16 mouse cellular contexts compared by ENCODE assay signal in the genomic region with DNA sequence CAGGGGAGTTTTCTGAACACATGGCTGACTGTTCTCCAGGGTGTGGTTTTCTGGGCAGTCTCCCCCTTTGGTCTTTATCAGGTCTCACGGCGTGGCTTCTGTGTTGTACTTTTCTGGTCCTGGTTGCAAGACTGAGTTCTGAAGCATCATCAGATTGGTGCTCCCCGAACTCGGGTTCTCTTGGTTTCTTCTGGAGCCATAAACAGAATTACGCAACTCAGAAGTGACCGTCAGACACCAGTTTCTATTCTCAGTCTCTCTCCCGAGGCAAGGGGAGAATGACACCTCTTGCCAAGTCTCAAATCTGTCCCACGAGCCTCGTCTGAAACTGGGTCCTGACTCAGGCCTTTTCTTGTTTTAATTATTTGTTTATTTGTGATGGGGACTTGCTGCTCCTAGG.
DNase-seq lines count a peak whose midpoint lies in the region; ATAC-seq and TF ChIP-seq lines count a peak whose summit lies in the region.
"Had no signal": no experiment of that assay in that cellular context is flagged by ENCODE, and none has a peak within 500 bp of the region (broad histone marks: within the 10 kb centered on the region; RNA-seq: fewer than 3 reads in every experiment).

No protein-coding gene starts in this region.

- H3K27ac ChIP-seq in heart, adult 2 months, result peak overlapping the region; percentile 60
- H3K27ac ChIP-seq in heart, embryonic 11.5 days (ENCODE audit: low read depth, low read length), result no peak overlapping the region
- H3K27ac ChIP-seq in lung, postnatal 0 days (ENCODE audit: low read length), result no peak overlapping the region
- H3K27ac ChIP-seq: hindbrain, embryonic 14.5 days; liver, embryonic 14.5 days; macrophage; midbrain, embryonic 15.5 days had no signal

- TF ChIP-seq POLR2A in heart, adult 2 months (IDR thresholded peaks at IDR 0.05; ENCODE audit: insufficient read depth, low read depth, low read length), result no peak
- no peak for TF ChIP-seq POLR2A in lung, adult 2 months (IDR thresholded peaks at IDR 0.05; ENCODE audit: borderline replicate concordance, extremely low read depth, low read depth, low read length)

- H3K79me2 ChIP-seq in heart, adult 2 months (replicated peaks; ENCODE audit: control insufficient read depth, insufficient read depth, low read length), result no peaks in the 10 kb centered on the region

- H3K4me3 ChIP-seq in heart, adult 2 months, result no peak overlapping the region
- H3K4me3 ChIP-seq in heart, embryonic 11.5 days (ENCODE audit: low read depth, low read length), result no peak overlapping the region
- no peak overlapping the region for H3K4me3 ChIP-seq in lung, postnatal 0 days (ENCODE audit: low read depth, low read length)
- no peak overlapping the region for H3K4me3 ChIP-seq in lung, adult 2 months (replicated peaks; ENCODE audit: extremely low read depth, low read depth, low read length)
- H3K4me3 ChIP-seq: midbrain, embryonic 15.5 days had no signal

- H3K27me3 ChIP-seq in heart, adult 2 months (ENCODE audit: control insufficient read depth, insufficient read depth, low read length), result no peaks in the 10 kb centered on the region
- no peaks in the 10 kb centered on the region for H3K27me3 ChIP-seq in heart, embryonic 11.5 days (ENCODE audit: control insufficient read depth, insufficient read depth, low read length)
- no peaks in the 10 kb centered on the region for H3K27me3 ChIP-seq in lung, postnatal 0 days (replicated peaks; ENCODE audit: insufficient read depth, low read length)
- H3K27me3 ChIP-seq: midbrain, embryonic 15.5 days had no signal

- no peak for ATAC-seq in heart, embryonic 11.5 days (replicated peaks; ENCODE audit: insufficient number of reproducible peaks, low FRiP score, low TSS enrichment)
- ATAC-seq in lung, postnatal 0 days, result 0 out of 2 replicates have a peak, but pooled peaks have one; percentile 21
- no peak for ATAC-seq in activated CD4-positive, CD25-positive, alpha-beta regulatory T cell, adult 4 months
- ATAC-seq: intestine, embryonic 16.5 days; midbrain, embryonic 15.5 days had no signal

- no peak for TF ChIP-seq CTCF in heart, adult 2 months (IDR thresholded peaks at IDR 0.05)
- no peak for TF ChIP-seq CTCF in lung, postnatal 0 days (IDR thresholded peaks at IDR 0.05)
- no peak for TF ChIP-seq CTCF in lung, adult 2 months (IDR thresholded peaks at IDR 0.05; ENCODE audit: insufficient read depth, low read length)

- H3K9me3 ChIP-seq in heart, embryonic 11.5 days (replicated peaks; ENCODE audit: control insufficient read depth, low read length), result no peaks in the 10 kb centered on the region
- no peaks in the 10 kb centered on the region for H3K9me3 ChIP-seq in lung, postnatal 0 days (ENCODE audit: low read length)
- H3K9me3 ChIP-seq: midbrain, embryonic 15.5 days had no signal

- 44% methylated on average over 9 of the region's 9 CpGs for WGBS in heart, adult 2 months
- WGBS in heart, embryonic 11.5 days (ENCODE audit: insufficient replicate concordance), result 57% methylated on average over 9 of the region's 9 CpGs
- WGBS in lung, postnatal 0 days, result 41% methylated on average over 9 of the region's 9 CpGs
- WGBS in lung, adult 2 months, result 48% methylated on average over 9 of the region's 9 CpGs

- DNase-seq in adrenal gland, postnatal 10 days, result peak; percentile 22
- no peak for DNase-seq in adrenal gland, adult (ENCODE audit: inconsistent age in 2 of 2, low spot score in 1 of 2)
- DNase-seq in heart, adult 2 months, result peak; percentile 39 to 55
- peak; percentile 56 for DNase-seq in lung, postnatal 0 days (ENCODE audit: low spot score)
- DNase-seq in lung, adult 2 months, result no peak
- no peak for DNase-seq in frontal cortex, postnatal 14 days (ENCODE audit: low spot score in 2 of 2)
- DNase-seq: cerebellum, adult 11-12 months; cerebellum, postnatal 36 days; thymus, postnatal 25 days had no signal

- H3K36me3 ChIP-seq in heart, adult 2 months (ENCODE audit: control insufficient read depth, insufficient read depth, low read length), result no peaks in the 10 kb centered on the region
- no peaks in the 10 kb centered on the region for H3K36me3 ChIP-seq in heart, embryonic 11.5 days (ENCODE audit: control insufficient read depth, insufficient read depth, low read length)
- no peaks in the 10 kb centered on the region for H3K36me3 ChIP-seq in lung, postnatal 0 days (ENCODE audit: insufficient read depth, low read length)
- H3K36me3 ChIP-seq: midbrain, embryonic 15.5 days had no signal

- no peak overlapping the region for H3K4me2 ChIP-seq in heart, embryonic 11.5 days
- H3K4me2 ChIP-seq in lung, postnatal 0 days (replicated peaks; ENCODE audit: low read depth, low read length), result no peak overlapping the region
- H3K4me2 ChIP-seq: hindbrain, embryonic 14.5 days; midbrain, embryonic 15.5 days had no signal

- intact Hi-C loops in heart, adult 2 months (cut with DNase I), result no loop called here

- peaks cover 1% of the 10 kb centered on the region; the same call in 1 of the 2 replicates for H3K4me1 ChIP-seq in heart, adult 2 months (ENCODE audit: control insufficient read depth, insufficient read depth, low read length)
- no peaks in the 10 kb centered on the region for H3K4me1 ChIP-seq in heart, embryonic 11.5 days (ENCODE audit: control insufficient read depth, insufficient read depth, low read length)
- H3K4me1 ChIP-seq in lung, postnatal 0 days (ENCODE audit: insufficient read depth, low read depth, low read length), result no peaks in the 10 kb centered on the region
- H3K4me1 ChIP-seq in lung, adult 2 months (ENCODE audit: control insufficient read depth, insufficient read depth, low read length), result 0 out of 2 replicates have a peak, but pooled peaks cover 2% of the 10 kb centered on the region

- no peak overlapping the region for H3K9ac ChIP-seq in heart, adult 2 months (ENCODE audit: low read depth, low read length)
- H3K9ac ChIP-seq in heart, embryonic 11.5 days (ENCODE audit: low read depth, low read length), result no peak overlapping the region
- H3K9ac ChIP-seq in lung, postnatal 0 days (replicated peaks; ENCODE audit: low read depth), result no peak overlapping the region
- H3K9ac ChIP-seq: hindbrain, embryonic 14.5 days; liver, embryonic 14.5 days; midbrain, embryonic 15.5 days had no signal

- no peak for TF ChIP-seq EP300 in heart, adult 2 months (IDR thresholded peaks at IDR 0.05; ENCODE audit: insufficient read depth, low read depth, low read length)
- no peak for TF ChIP-seq EP300 in lung, postnatal 0 days (IDR thresholded peaks at IDR 0.05)

Comparison
In these comparisons a context has a peak if more than half of its experiments do, and no peak if none do; other contexts are left out.
1. DNase-seq: peak in adrenal gland, postnatal 10 days (single experiment), heart, adult 2 months (2 of 2) and lung, postnatal 0 days (single experiment); none in adrenal gland, adult (0 of 2), lung, adult 2 months (single experiment) and frontal cortex, postnatal 14 days (0 of 2).